Mouse (Mus musculus): ENCODE data around the gene Dtnbp1. TPM values are rescaled to one million over a fixed set of nuclear protein-coding genes. Genes with fewer than 3 reads are reported as not detected.
A peak's percentile ranks its signal among the peaks of the same experiment; 100 is the strongest.

Dtnbp1 gene
- polyA plus RNA-seq, 1 experiment from 2014 or later = 118 TPM

DNA sequence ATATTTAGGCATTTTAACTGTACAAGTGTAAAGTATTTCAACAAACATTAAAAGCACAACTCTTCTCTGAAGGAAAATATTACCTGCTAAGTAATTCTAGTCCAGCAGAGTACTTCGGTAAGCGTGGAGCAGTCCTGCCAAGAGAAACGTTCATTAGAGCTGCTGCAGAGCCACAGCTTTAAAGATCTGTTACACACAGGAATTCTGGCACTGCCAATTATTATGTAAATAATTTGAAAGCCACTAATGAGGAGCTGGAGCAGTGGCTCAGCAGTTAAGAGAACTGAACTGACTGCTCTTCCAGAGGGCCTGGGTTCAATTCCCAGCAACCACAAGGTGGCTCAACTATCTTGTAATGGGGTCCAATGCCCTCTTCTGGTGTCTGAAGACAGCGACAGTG is 10.0 kb downstream of the Dtnbp1 start:
- H3K27me3 ChIP-seq (replicated peaks; ENCODE audit: control insufficient read depth, insufficient read depth, low read length) = no peaks in the 10 kb centered on the region
- H3K4me2 ChIP-seq (ENCODE audit: low read length) = no peak overlapping the region
- peaks cover 5% of the 10 kb centered on the region for H3K4me1 ChIP-seq (replicated peaks; ENCODE audit: control insufficient read depth, insufficient read depth, low read length)
- H3K27ac ChIP-seq (ENCODE audit: low read length) = no peak overlapping the region
- no peak overlapping the region for H3K9ac ChIP-seq (replicated peaks; ENCODE audit: low read depth, low read length)
- H3K36me3 ChIP-seq (ENCODE audit: control insufficient read depth, insufficient read depth) = no peaks in the 10 kb centered on the region
- ATAC-seq = peak; percentile 57; the same call in 1 of the 2 replicates
- WGBS = 21% methylated on average over 4 of the region's 4 CpGs
- no peak overlapping the region for H3K4me3 ChIP-seq (replicated peaks; ENCODE audit: low read length)
- no peaks in the 10 kb centered on the region for H3K9me3 ChIP-seq (ENCODE audit: control insufficient read depth, low read length)

- Histone ChIP-seq H3K36me3 (ENCODE audit: control insufficient read depth, insufficient read depth) (no peaks in the 10 kb centered on the region), H3K9ac (replicated peaks; ENCODE audit: low read depth, low read length) (no peak overlapping the region), H3K27me3 (replicated peaks; ENCODE audit: control insufficient read depth, insufficient read depth, low read length) (no peaks in the 10 kb centered on the region), H3K4me2 (ENCODE audit: low read length) (no peak overlapping the region), H3K4me3 (replicated peaks; ENCODE audit: low read length) (no peak overlapping the region), H3K27ac (ENCODE audit: low read length) (no peak overlapping the region), H3K4me1 (replicated peaks; ENCODE audit: control insufficient read depth, insufficient read depth, low read length) (peaks cover 5% of the 10 kb centered on the region), H3K9me3 (ENCODE audit: control insufficient read depth, low read length) (no peaks in the 10 kb centered on the region)
- ATAC-seq = no peak
- WGBS = 94% methylated on average over 7 of the region's 7 CpGs
Observed at GRCm38 (mm10) chr13:44990073-44990682, 11.8 kb downstream of the Dtnbp1 start.

DNA sequence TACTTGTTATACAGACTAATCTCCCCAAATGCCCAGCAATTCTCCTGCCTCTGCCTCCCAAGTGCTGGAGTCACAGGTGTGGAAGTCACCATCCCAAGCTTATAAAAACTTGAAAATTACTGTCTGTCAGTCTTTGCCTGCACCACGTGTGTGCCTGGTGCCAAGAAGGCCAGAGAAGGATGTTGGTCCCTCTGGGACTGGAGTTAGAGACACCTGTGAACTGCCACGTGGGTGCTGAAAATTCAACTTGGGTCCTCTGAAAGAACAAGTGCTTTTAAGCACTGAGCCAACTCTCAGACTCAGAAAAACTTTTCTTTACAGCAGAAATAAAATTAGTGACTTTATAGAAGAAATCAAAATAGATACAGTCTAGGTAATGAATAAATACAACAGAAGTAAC is 15.6 kb downstream of the Dtnbp1 start:
- no peak overlapping the region for H3K4me3 ChIP-seq (replicated peaks; ENCODE audit: low read length)
- H3K9ac ChIP-seq (replicated peaks; ENCODE audit: low read depth, low read length) = no peak overlapping the region
- H3K4me2 ChIP-seq (ENCODE audit: low read length) = no peak overlapping the region
- H3K4me1 ChIP-seq (replicated peaks; ENCODE audit: control insufficient read depth, insufficient read depth, low read length) = peaks cover 5% of the 10 kb centered on the region
- no peaks in the 10 kb centered on the region for H3K27me3 ChIP-seq (replicated peaks; ENCODE audit: control insufficient read depth, insufficient read depth, low read length)
- H3K27ac ChIP-seq (ENCODE audit: low read length) = no peak overlapping the region
- H3K9me3 ChIP-seq (ENCODE audit: control insufficient read depth, low read length) = no peaks in the 10 kb centered on the region
- no peak for ATAC-seq
- 75% methylated on average over 2 of the region's 2 CpGs for whole genome bisulfite sequencing
- H3K36me3 ChIP-seq (ENCODE audit: control insufficient read depth, insufficient read depth) = no peaks in the 10 kb centered on the region

- 90% methylated on average over 2 of the region's 2 CpGs for WGBS
- Histone ChIP-seq H3K4me2 (ENCODE audit: low read length) (no peak overlapping the region), H3K27me3 (replicated peaks; ENCODE audit: control insufficient read depth, insufficient read depth, low read length) (no peaks in the 10 kb centered on the region), H3K27ac (ENCODE audit: low read length) (no peak overlapping the region), H3K4me1 (replicated peaks; ENCODE audit: control insufficient read depth, insufficient read depth, low read length) (peaks cover 5% of the 10 kb centered on the region), H3K4me3 (replicated peaks; ENCODE audit: low read length) (no peak overlapping the region), H3K9ac (replicated peaks; ENCODE audit: low read depth, low read length) (no peak overlapping the region), H3K36me3 (ENCODE audit: control insufficient read depth, insufficient read depth) (no peaks in the 10 kb centered on the region), H3K9me3 (ENCODE audit: control insufficient read depth, low read length) (no peaks in the 10 kb centered on the region)
- ATAC-seq = no peak
Observed at GRCm38 (mm10) chr13:44985321-44985720, 16.6 kb downstream of the Dtnbp1 start.

DNA sequence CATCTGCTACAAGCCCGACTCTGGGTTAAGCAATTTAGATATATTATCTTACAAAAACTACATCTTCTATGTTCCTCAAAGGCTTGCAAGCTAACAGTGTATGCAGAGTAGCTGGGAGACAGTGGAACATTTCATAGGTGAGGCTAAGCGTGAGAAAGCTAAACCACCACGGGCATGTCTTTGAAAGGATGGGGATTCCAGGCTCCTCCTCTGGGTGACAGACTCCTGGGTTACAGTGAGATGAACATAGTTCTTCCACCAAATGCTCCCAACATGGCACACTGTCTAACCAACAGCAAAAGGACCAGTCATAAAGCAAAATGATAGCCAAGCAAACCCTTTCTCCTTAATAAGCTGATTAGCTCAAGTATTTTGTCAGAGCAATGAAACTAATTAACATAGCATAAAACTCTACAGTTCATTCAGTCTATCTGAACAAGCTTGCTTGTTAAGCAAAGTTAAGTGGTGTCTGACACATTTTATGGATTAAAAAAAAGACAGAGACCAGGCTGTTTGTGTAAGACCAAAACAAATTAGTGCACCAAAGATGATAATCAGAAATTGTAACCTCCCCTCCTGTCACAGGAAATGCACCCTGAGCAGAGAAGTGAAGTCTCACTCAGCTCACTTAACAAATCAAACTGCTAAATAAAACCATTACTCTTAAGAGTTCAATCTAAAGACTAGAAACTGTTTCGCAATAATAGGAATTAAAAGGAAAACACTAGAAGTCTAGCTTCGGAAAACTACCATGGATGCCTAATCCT is 18.1 kb downstream of the Dtnbp1 start:
- ATAC-seq = no peak
- WGBS = 86% methylated on average over 5 of the region's 5 CpGs
- H3K4me1 ChIP-seq (replicated peaks; ENCODE audit: control insufficient read depth, insufficient read depth, low read length) = peaks cover 4% of the 10 kb centered on the region
- no peak overlapping the region for H3K4me2 ChIP-seq (ENCODE audit: low read length)
- no peaks in the 10 kb centered on the region for H3K9me3 ChIP-seq (ENCODE audit: control insufficient read depth, low read length)
- no peak overlapping the region for H3K9ac ChIP-seq (replicated peaks; ENCODE audit: low read depth, low read length)
- H3K36me3 ChIP-seq (ENCODE audit: control insufficient read depth, insufficient read depth) = no peaks in the 10 kb centered on the region
- no peak overlapping the region for H3K27ac ChIP-seq (ENCODE audit: low read length)
- no peaks in the 10 kb centered on the region for H3K27me3 ChIP-seq (replicated peaks; ENCODE audit: control insufficient read depth, insufficient read depth, low read length)
- no peak overlapping the region for H3K4me3 ChIP-seq (replicated peaks; ENCODE audit: low read length)

- Histone ChIP-seq H3K36me3 (ENCODE audit: control insufficient read depth, insufficient read depth) (no peaks in the 10 kb centered on the region), H3K27ac (ENCODE audit: low read length) (no peak overlapping the region), H3K27me3 (replicated peaks; ENCODE audit: control insufficient read depth, insufficient read depth, low read length) (no peaks in the 10 kb centered on the region), H3K9ac (replicated peaks; ENCODE audit: low read depth, low read length) (no peak overlapping the region), H3K9me3 (ENCODE audit: control insufficient read depth, low read length) (no peaks in the 10 kb centered on the region), H3K4me1 (replicated peaks; ENCODE audit: control insufficient read depth, insufficient read depth, low read length) (no peaks in the 10 kb centered on the region), H3K4me3 (replicated peaks; ENCODE audit: low read length) (no peak overlapping the region), H3K4me2 (ENCODE audit: low read length) (no peak overlapping the region)
- no peak for ATAC-seq
- 81% methylated on average over 7 of the region's 7 CpGs for WGBS
Observed at GRCm38 (mm10) chr13:44982799-44983198, 19.1 kb downstream of the Dtnbp1 start.

- no peak for ATAC-seq
- Histone ChIP-seq H3K36me3 (ENCODE audit: control insufficient read depth, insufficient read depth) (no peaks in the 10 kb centered on the region), H3K9ac (replicated peaks; ENCODE audit: low read depth, low read length) (no peak overlapping the region), H3K4me1 (replicated peaks; ENCODE audit: control insufficient read depth, insufficient read depth, low read length) (peaks cover 3% of the 10 kb centered on the region), H3K9me3 (ENCODE audit: control insufficient read depth, low read length) (no peaks in the 10 kb centered on the region), H3K27ac (ENCODE audit: low read length) (no peak overlapping the region), H3K27me3 (replicated peaks; ENCODE audit: control insufficient read depth, insufficient read depth, low read length) (no peaks in the 10 kb centered on the region), H3K4me2 (ENCODE audit: low read length) (no peak overlapping the region), H3K4me3 (replicated peaks; ENCODE audit: low read length) (no peak overlapping the region)
- WGBS = 96% methylated on average over 7 of the region's 7 CpGs
Observed at GRCm38 (mm10) chr13:44979433-44979832, 22.5 kb downstream of the Dtnbp1 start.

- peaks cover 3% of the 10 kb centered on the region for H3K4me1 ChIP-seq (replicated peaks; ENCODE audit: control insufficient read depth, insufficient read depth, low read length)
- H3K27ac ChIP-seq (ENCODE audit: low read length) = peak overlapping the region; percentile 23; the same call in 1 of the 2 replicates
- no peaks in the 10 kb centered on the region for H3K27me3 ChIP-seq (replicated peaks; ENCODE audit: control insufficient read depth, insufficient read depth, low read length)
- H3K9me3 ChIP-seq (ENCODE audit: control insufficient read depth, low read length) = no peaks in the 10 kb centered on the region
- peak; percentile 54 for ATAC-seq
- H3K36me3 ChIP-seq (ENCODE audit: control insufficient read depth, insufficient read depth) = no peaks in the 10 kb centered on the region
- H3K9ac ChIP-seq (replicated peaks; ENCODE audit: low read depth, low read length) = no peak overlapping the region
- 34% methylated on average over 2 of the region's 2 CpGs for WGBS
- no peak overlapping the region for H3K4me2 ChIP-seq (ENCODE audit: low read length)
- H3K4me3 ChIP-seq (replicated peaks; ENCODE audit: low read length) = no peak overlapping the region
Observed at GRCm38 (mm10) chr13:44977483-44978141, 24.3 kb downstream of the Dtnbp1 start.

DNA sequence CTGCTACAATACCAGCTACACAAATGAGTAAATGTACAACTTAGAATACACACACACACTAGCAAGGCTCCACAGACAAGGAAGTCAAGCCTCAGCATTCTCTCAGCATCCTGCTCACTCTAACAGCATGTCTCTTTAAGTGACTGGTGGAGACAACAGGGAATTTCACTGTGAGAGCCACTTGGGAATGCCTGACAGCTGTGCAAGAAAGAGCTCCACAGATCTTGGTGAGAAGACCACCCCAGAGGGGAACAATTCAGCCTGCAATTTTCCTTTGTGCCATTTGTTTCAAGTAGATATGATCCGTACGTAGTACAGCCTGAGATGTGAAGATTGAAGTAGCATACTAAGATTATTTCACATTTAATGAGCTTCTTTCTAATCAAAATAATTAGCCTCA is 24.9 kb downstream of the Dtnbp1 start:
- no peaks in the 10 kb centered on the region for H3K27me3 ChIP-seq (replicated peaks; ENCODE audit: control insufficient read depth, insufficient read depth, low read length)
- H3K36me3 ChIP-seq (ENCODE audit: control insufficient read depth, insufficient read depth) = no peaks in the 10 kb centered on the region
- no peak overlapping the region for H3K4me2 ChIP-seq (ENCODE audit: low read length)
- WGBS = 23% methylated on average over 2 of the region's 2 CpGs
- H3K9ac ChIP-seq (replicated peaks; ENCODE audit: low read depth, low read length) = no peak overlapping the region
- no peak overlapping the region for H3K27ac ChIP-seq (ENCODE audit: low read length)
- H3K4me3 ChIP-seq (replicated peaks; ENCODE audit: low read length) = no peak overlapping the region
- H3K9me3 ChIP-seq (ENCODE audit: control insufficient read depth, low read length) = no peaks in the 10 kb centered on the region
- ATAC-seq = peak; percentile 82
- peaks cover 3% of the 10 kb centered on the region for H3K4me1 ChIP-seq (replicated peaks; ENCODE audit: control insufficient read depth, insufficient read depth, low read length)

Data from forebrain, embryonic 16.5 days (tissue).